Mouse (Mus musculus): Measurements from ENCODE around the gene Metap2. TPM values are rescaled to one million over a fixed set of nuclear protein-coding genes. Genes with fewer than 3 reads are reported as not detected.

Gene Metap2
- polyA plus RNA-seq, 1 experiment from 2014 or later = 191 TPM

- Histone ChIP-seq H3K36me3 (ENCODE audit: control insufficient read depth, insufficient read depth, low read length) (peaks cover 23% of the 10 kb centered on the region; the same call in 1 of the 2 replicates), H3K4me1 (ENCODE audit: control insufficient read depth, insufficient read depth, low read length) (peaks cover 5% of the 10 kb centered on the region; the same call in 1 of the 2 replicates)
- under 1% methylated on average over 38 of the region's 38 CpGs for WGBS
Observed at GRCm38 (mm10) chr10:93888935-93889578, 7.8 kb downstream of the Metap2 start.

GRCm38 (mm10) chr10:93888590-93888934 lies 8.3 kb downstream of the Metap2 start:
- ATAC-seq (ENCODE audit: insufficient number of reproducible peaks, insufficient read depth, low FRiP score, low read depth) = no peak
- peaks cover 27% of the 10 kb centered on the region; the same call in 1 of the 2 replicates for H3K36me3 ChIP-seq (ENCODE audit: control insufficient read depth, insufficient read depth, low read length)
- H3K27ac ChIP-seq (ENCODE audit: low read length) = no peak overlapping the region; the same call in 1 of the 2 replicates
- no peaks in the 10 kb centered on the region for H3K27me3 ChIP-seq (ENCODE audit: control insufficient read depth, insufficient read depth, low read length)
- peak overlapping the region; percentile 94 for H3K4me2 ChIP-seq (replicated peaks; ENCODE audit: low read depth, low read length)
- 12% methylated on average over 10 of the region's 10 CpGs for WGBS
- no peaks in the 10 kb centered on the region for H3K9me3 ChIP-seq (ENCODE audit: control insufficient read depth, low read depth, low read length)
- peak overlapping the region; percentile 92 for H3K9ac ChIP-seq (replicated peaks; ENCODE audit: low read depth, low read length)
- H3K4me1 ChIP-seq (ENCODE audit: control insufficient read depth, insufficient read depth, low read length) = peaks cover 5% of the 10 kb centered on the region; the same call in 1 of the 2 replicates
- H3K4me3 ChIP-seq (ENCODE audit: low read depth, low read length) = peak overlapping the region; percentile 97

More at GRCm38 (mm10) chr10:93888935-93889578, 7.8 kb downstream of the Metap2 start:
- peak; percentile 57 for ATAC-seq (ENCODE audit: insufficient number of reproducible peaks, insufficient read depth, low FRiP score, low read depth)
- Histone ChIP-seq H3K27me3 (ENCODE audit: control insufficient read depth, insufficient read depth, low read length) (no peaks in the 10 kb centered on the region), H3K9me3 (ENCODE audit: control insufficient read depth, low read depth, low read length) (no peaks in the 10 kb centered on the region), H3K4me3 (ENCODE audit: low read depth, low read length) (peak overlapping the region; percentile 97), H3K27ac (ENCODE audit: low read length) (peak overlapping the region; percentile 90), H3K4me2 (replicated peaks; ENCODE audit: low read depth, low read length) (peak overlapping the region; percentile 94), H3K9ac (replicated peaks; ENCODE audit: low read depth, low read length) (peak overlapping the region; percentile 92)

GRCm38 (mm10) chr10:93885839-93886477 lies 10.9 kb downstream of the Metap2 start:
- Histone ChIP-seq H3K36me3 (ENCODE audit: control insufficient read depth, insufficient read depth, low read length) (peaks cover 34% of the 10 kb centered on the region; the same call in 1 of the 2 replicates), H3K4me1 (ENCODE audit: control insufficient read depth, insufficient read depth, low read length) (peaks cover 5% of the 10 kb centered on the region; the same call in 1 of the 2 replicates), H3K9me3 (ENCODE audit: control insufficient read depth, low read depth, low read length) (no peaks in the 10 kb centered on the region), H3K27ac (ENCODE audit: low read length) (no peak overlapping the region), H3K4me3 (ENCODE audit: low read depth, low read length) (no peak overlapping the region), H3K9ac (replicated peaks; ENCODE audit: low read depth, low read length) (no peak overlapping the region), H3K4me2 (replicated peaks; ENCODE audit: low read depth, low read length) (no peak overlapping the region), H3K27me3 (ENCODE audit: control insufficient read depth, insufficient read depth, low read length) (no peaks in the 10 kb centered on the region)
- 85% methylated on average over 14 of the region's 14 CpGs for WGBS
- no peak for ATAC-seq (ENCODE audit: insufficient number of reproducible peaks, insufficient read depth, low FRiP score, low read depth)

- peak; percentile 61; the same call in 1 of the 2 replicates for ATAC-seq (ENCODE audit: insufficient number of reproducible peaks, insufficient read depth, low FRiP score, low read depth)
- H3K36me3 ChIP-seq (ENCODE audit: control insufficient read depth, insufficient read depth, low read length) = peaks cover 51% of the 10 kb centered on the region
- WGBS = 80% methylated on average over 8 of the region's 8 CpGs
- H3K4me3 ChIP-seq (ENCODE audit: low read depth, low read length) = no peak overlapping the region
- H3K27me3 ChIP-seq (ENCODE audit: control insufficient read depth, insufficient read depth, low read length) = no peaks in the 10 kb centered on the region
- no peaks in the 10 kb centered on the region for H3K9me3 ChIP-seq (ENCODE audit: control insufficient read depth, low read depth, low read length)
- H3K4me1 ChIP-seq (ENCODE audit: control insufficient read depth, insufficient read depth, low read length) = no peaks in the 10 kb centered on the region; the same call in 1 of the 2 replicates
- H3K4me2 ChIP-seq (replicated peaks; ENCODE audit: low read depth, low read length) = no peak overlapping the region
- H3K27ac ChIP-seq (ENCODE audit: low read length) = no peak overlapping the region
- H3K9ac ChIP-seq (replicated peaks; ENCODE audit: low read depth, low read length) = no peak overlapping the region
Observed at GRCm38 (mm10) chr10:93882738-93883364, 14.0 kb downstream of the Metap2 start.

GRCm38 (mm10) chr10:93881918-93882317 lies 15.0 kb downstream of the Metap2 start:
- Histone ChIP-seq H3K36me3 (ENCODE audit: control insufficient read depth, insufficient read depth, low read length) (peaks cover 49% of the 10 kb centered on the region), H3K27ac (ENCODE audit: low read length) (no peak overlapping the region), H3K9ac (replicated peaks; ENCODE audit: low read depth, low read length) (no peak overlapping the region), H3K4me2 (replicated peaks; ENCODE audit: low read depth, low read length) (no peak overlapping the region), H3K9me3 (ENCODE audit: control insufficient read depth, low read depth, low read length) (no peaks in the 10 kb centered on the region), H3K4me1 (ENCODE audit: control insufficient read depth, insufficient read depth, low read length) (no peaks in the 10 kb centered on the region), H3K4me3 (ENCODE audit: low read depth, low read length) (no peak overlapping the region), H3K27me3 (ENCODE audit: control insufficient read depth, insufficient read depth, low read length) (no peaks in the 10 kb centered on the region)
- no peak for ATAC-seq (ENCODE audit: insufficient number of reproducible peaks, insufficient read depth, low FRiP score, low read depth)

GRCm38 (mm10) chr10:93878732-93879131 lies 18.2 kb downstream of the Metap2 start:
- Histone ChIP-seq H3K9me3 (ENCODE audit: control insufficient read depth, low read depth, low read length) (no peaks in the 10 kb centered on the region), H3K27ac (ENCODE audit: low read length) (no peak overlapping the region), H3K36me3 (ENCODE audit: control insufficient read depth, insufficient read depth, low read length) (peaks cover 31% of the 10 kb centered on the region), H3K4me3 (ENCODE audit: low read depth, low read length) (no peak overlapping the region), H3K27me3 (ENCODE audit: control insufficient read depth, insufficient read depth, low read length) (no peaks in the 10 kb centered on the region), H3K4me2 (replicated peaks; ENCODE audit: low read depth, low read length) (no peak overlapping the region), H3K4me1 (ENCODE audit: control insufficient read depth, insufficient read depth, low read length) (no peaks in the 10 kb centered on the region), H3K9ac (replicated peaks; ENCODE audit: low read depth, low read length) (no peak overlapping the region)
- ATAC-seq (ENCODE audit: insufficient number of reproducible peaks, insufficient read depth, low FRiP score, low read depth) = no peak
- 94% methylated on average over 4 of the region's 4 CpGs for WGBS

GRCm38 (mm10) chr10:93876772-93877171 lies 20.1 kb downstream of the Metap2 start:
- Histone ChIP-seq H3K4me1 (ENCODE audit: control insufficient read depth, insufficient read depth, low read length) (no peaks in the 10 kb centered on the region), H3K4me3 (ENCODE audit: low read depth, low read length) (no peak overlapping the region), H3K27me3 (ENCODE audit: control insufficient read depth, insufficient read depth, low read length) (no peaks in the 10 kb centered on the region), H3K9me3 (ENCODE audit: control insufficient read depth, low read depth, low read length) (no peaks in the 10 kb centered on the region), H3K4me2 (replicated peaks; ENCODE audit: low read depth, low read length) (no peak overlapping the region), H3K36me3 (ENCODE audit: control insufficient read depth, insufficient read depth, low read length) (peaks cover 23% of the 10 kb centered on the region), H3K9ac (replicated peaks; ENCODE audit: low read depth, low read length) (no peak overlapping the region), H3K27ac (ENCODE audit: low read length) (no peak overlapping the region)
- 96% methylated on average over 1 of the region's 1 CpGs for WGBS
- no peak for ATAC-seq (ENCODE audit: insufficient number of reproducible peaks, insufficient read depth, low FRiP score, low read depth)

GRCm38 (mm10) chr10:93868886-93869285 lies 28.0 kb downstream of the Metap2 start:
- no peaks in the 10 kb centered on the region for H3K4me1 ChIP-seq (ENCODE audit: control insufficient read depth, insufficient read depth, low read length)
- no peak for ATAC-seq (ENCODE audit: insufficient number of reproducible peaks, insufficient read depth, low FRiP score, low read depth)
- H3K36me3 ChIP-seq (ENCODE audit: control insufficient read depth, insufficient read depth, low read length) = peaks cover 57% of the 10 kb centered on the region
- no peak overlapping the region for H3K9ac ChIP-seq (replicated peaks; ENCODE audit: low read depth, low read length)
- 83% methylated on average over 4 of the region's 4 CpGs for WGBS
- no peak overlapping the region for H3K4me3 ChIP-seq (ENCODE audit: low read depth, low read length)
- H3K4me2 ChIP-seq (replicated peaks; ENCODE audit: low read depth, low read length) = no peak overlapping the region
- no peaks in the 10 kb centered on the region for H3K9me3 ChIP-seq (ENCODE audit: control insufficient read depth, low read depth, low read length)
- H3K27me3 ChIP-seq (ENCODE audit: control insufficient read depth, insufficient read depth, low read length) = no peaks in the 10 kb centered on the region
- no peak overlapping the region for H3K27ac ChIP-seq (ENCODE audit: low read length)

All from stomach, embryonic 14.5 days (tissue).